In the genomic region with DNA sequence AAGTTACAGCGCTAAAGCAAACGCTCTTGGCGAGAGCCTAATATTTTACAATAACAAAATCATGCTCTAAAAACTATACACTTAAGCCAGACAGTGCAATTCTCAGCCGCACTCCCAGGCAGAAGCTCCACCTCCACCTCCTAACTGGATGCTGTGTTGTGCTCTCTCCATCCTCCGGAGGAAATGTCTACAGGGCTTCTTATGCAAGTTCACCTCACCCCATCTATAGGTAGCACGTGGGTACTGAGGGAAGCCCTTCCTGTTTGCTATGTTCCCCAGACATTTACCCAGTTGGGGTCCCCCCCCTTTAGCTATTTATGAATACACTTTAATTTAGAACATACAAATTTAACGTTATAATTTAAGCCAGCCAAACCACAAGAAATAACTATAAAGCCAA, we compare ENCODE assay signal across 8 mouse cellular contexts. TPM values are rescaled to one million over a fixed set of nuclear protein-coding genes. Genes with fewer than 3 reads are reported as not detected.
DNase-seq lines count a peak whose midpoint lies in the region; ATAC-seq and TF ChIP-seq lines count a peak whose summit lies in the region.

No protein-coding gene starts in this region.

- no peak for ATAC-seq in heart, embryonic 14.5 days (ENCODE audit: insufficient number of reproducible peaks, insufficient read depth, low FRiP score, low read depth)
- no peak for ATAC-seq in forebrain, embryonic 15.5 days (replicated peaks)
- ATAC-seq in midbrain, postnatal 0 days (ENCODE audit: low FRiP score): no peak

- no peaks in the 10 kb centered on the region for H3K9me3 ChIP-seq in heart, embryonic 14.5 days (ENCODE audit: control insufficient read depth, low read length)
- no peaks in the 10 kb centered on the region for H3K9me3 ChIP-seq in forebrain, embryonic 15.5 days
- H3K9me3 ChIP-seq in midbrain, postnatal 0 days (ENCODE audit: low read length): no peaks in the 10 kb centered on the region

- TF ChIP-seq CTCF in midbrain, postnatal 0 days (IDR thresholded peaks at IDR 0.05): peak; percentile 61

- peak overlapping the region; percentile 97 for H3K4me2 ChIP-seq in heart, embryonic 14.5 days (ENCODE audit: low read length)
- peak overlapping the region; percentile 93 for H3K4me2 ChIP-seq in forebrain, embryonic 15.5 days (replicated peaks)
- peak overlapping the region; percentile 85 for H3K4me2 ChIP-seq in midbrain, postnatal 0 days (ENCODE audit: low read depth, low read length, poor library complexity, severe bottlenecking)

- intact Hi-C loops in heart, postnatal 14 days (cut with DNase I): loop anchor here (5.0 kb wide), 4 partner anchors 90 to 230 kb away; no protein-coding TSS in a partner anchor

- no peak overlapping the region for H3K27ac ChIP-seq in heart, embryonic 14.5 days (replicated peaks in 1 of 2; ENCODE audit: control insufficient read depth in 1 of 2, insufficient read depth in 1 of 2, low read depth in 2 of 2, low read length in 2 of 2)
- H3K27ac ChIP-seq in forebrain, embryonic 15.5 days (replicated peaks): no peak overlapping the region
- H3K27ac ChIP-seq in midbrain, postnatal 0 days (ENCODE audit: low read depth, low read length): no peak overlapping the region

- H3K27me3 ChIP-seq in heart, embryonic 14.5 days (ENCODE audit: control insufficient read depth, insufficient read depth, low read length): no peaks in the 10 kb centered on the region
- no peaks in the 10 kb centered on the region for H3K27me3 ChIP-seq in forebrain, embryonic 15.5 days
- H3K27me3 ChIP-seq in midbrain, postnatal 0 days (ENCODE audit: insufficient read depth, low read length): no peaks in the 10 kb centered on the region

- peak overlapping the region; percentile 95 for H3K9ac ChIP-seq in heart, embryonic 14.5 days (ENCODE audit: low read length)
- H3K9ac ChIP-seq in forebrain, embryonic 15.5 days (replicated peaks): peak overlapping the region; percentile 81; the same call in 1 of the 2 replicates
- no peak overlapping the region for H3K9ac ChIP-seq in midbrain, postnatal 0 days (replicated peaks; ENCODE audit: low read length, poor library complexity, severe bottlenecking)

- no peaks in the 10 kb centered on the region for H3K36me3 ChIP-seq in heart, embryonic 14.5 days (ENCODE audit: control insufficient read depth, insufficient read depth, low read length)
- H3K36me3 ChIP-seq in forebrain, embryonic 15.5 days: no peaks in the 10 kb centered on the region
- H3K36me3 ChIP-seq in midbrain, postnatal 0 days (ENCODE audit: insufficient read depth, low read length): no peaks in the 10 kb centered on the region

- H3K4me3 ChIP-seq in heart, embryonic 14.5 days (ENCODE audit: control insufficient read depth in 1 of 2, insufficient read depth in 1 of 2, low read depth in 1 of 2, low read length in 2 of 2): peak overlapping the region in 1 of 2 experiments; percentile 94; a peak in 2 of 4 replicates
- peak overlapping the region; percentile 78 for H3K4me3 ChIP-seq in forebrain, embryonic 15.5 days
- H3K4me3 ChIP-seq in midbrain, postnatal 0 days (ENCODE audit: low read depth, low read length): peak overlapping the region; percentile 79

- no peak for DNase-seq in heart, postnatal 14 days
- peak; percentile 63 for DNase-seq in ES-CJ7 (ENCODE audit: low read depth, low spot score)
- peak; percentile 53 for DNase-seq in midbrain, postnatal 0 days (ENCODE audit: low spot score)
- DNase-seq in layer of hippocampus, postnatal 14 days (ENCODE audit: low spot score in 2 of 2): no peak
- no peak for DNase-seq in right cerebral cortex, postnatal 25 days
- no peak for DNase-seq in left cerebral cortex, adult 9 months (ENCODE audit: low spot score in 2 of 2)

- WGBS in heart, embryonic 14.5 days: 43% methylated on average over 7 of the region's 7 CpGs
- WGBS in forebrain, embryonic 15.5 days: 49% methylated on average over 7 of the region's 7 CpGs
- 46% methylated on average over 7 of the region's 7 CpGs for WGBS in midbrain, postnatal 0 days

- peaks cover 12 to 54% of the 10 kb centered on the region in 2 experiments for H3K4me1 ChIP-seq in heart, embryonic 14.5 days (ENCODE audit: control insufficient read depth in 2 of 2, insufficient read depth in 2 of 2, low read length in 2 of 2)
- H3K4me1 ChIP-seq in forebrain, embryonic 15.5 days: peaks cover 44% of the 10 kb centered on the region
- 0 out of 2 replicates have a peak, but pooled peaks cover 3% of the 10 kb centered on the region for H3K4me1 ChIP-seq in midbrain, postnatal 0 days (ENCODE audit: insufficient read depth, low read length)

RNA-seq across cellular contexts. Expression of a gene that starts 2.0 kb away (rescaled TPM):
- polyA plus RNA-seq in heart, embryonic 14.5 days (2014; fragmentation: Nextera tagmentation; extraction: Ambion mirVana): 17.8 and 18.0 TPM in 2 replicates
- 10 to 100 TPM; 46.6 to 48.3 TPM for total RNA-seq in heart, postnatal 14 days (2021)
- 32.0 and 37.1 TPM in 2 replicates for polyA plus RNA-seq in forebrain, embryonic 15.5 days (2015; fragmentation: Nextera tagmentation; extraction: Ambion mirVana)
- total RNA-seq in midbrain, postnatal 0 days (2014; rRNA removed): 52.6 and 53.7 TPM in 2 replicates
- polyA plus RNA-seq in midbrain, postnatal 0 days (2015; fragmentation: Nextera tagmentation; extraction: Ambion mirVana): 8.8 and 10.1 TPM in 2 replicates
- total RNA-seq in layer of hippocampus, postnatal 14 days (2021): 10 to 100 TPM; 36.9 to 42.0 TPM

Comparison
In these comparisons a context has a peak if more than half of its experiments do, and no peak if none do; other contexts are left out.
1. DNase-seq: peak in ES-CJ7 (single experiment) and midbrain, postnatal 0 days (single experiment); none in heart, postnatal 14 days (0 of 2), layer of hippocampus, postnatal 14 days (0 of 2), right cerebral cortex, postnatal 25 days (single experiment) and left cerebral cortex, adult 9 months (0 of 2).
2. Peak in every context shown above with its lines, with median percentiles within 50 percentile points of each other: H3K4me2 ChIP-seq.